Mouse (Mus musculus): ENCODE results near the gene Mafg.
"Not testable (repeated sequence)": the region's sequence is repeated elsewhere in the genome, so short reads cannot be mapped to it uniquely, and the experiment has no call there.

Mafg gene

GRCm38 (mm10) chr11:120583937-120584336, 49.5 kb downstream of the Mafg start:
- DNase-seq = no peak

GRCm38 (mm10) chr11:120582982-120583293, 50.5 kb downstream of the Mafg start:
- not testable (repeated sequence) for DNase-seq

GRCm38 (mm10) chr11:120582268-120582981, 51.0 kb downstream of the Mafg start:
- DNase-seq = no peak

GRCm38 (mm10) chr11:120581490-120582267, 51.7 kb downstream of the Mafg start, which contains the start of gene Arhgdia:
TSS of gene Arhgdia (minus strand) at chr11:120581624.
- peak; percentile 86 for DNase-seq

- peak; percentile 31 for DNase-seq
Observed at GRCm38 (mm10) chr11:120580871-120581331, 52.5 kb downstream of the Mafg start.

- peak; percentile 35 for DNase-seq
Observed at GRCm38 (mm10) chr11:120580190-120580589, 53.2 kb downstream of the Mafg start.

- DNase-seq = peak; percentile 44
Observed at GRCm38 (mm10) chr11:120579316-120580107, 53.9 kb downstream of the Mafg start.

GRCm38 (mm10) chr11:120578694-120579243, 54.6 kb downstream of the Mafg start:
- no peak for DNase-seq

- no peak for DNase-seq
Observed at GRCm38 (mm10) chr11:120578024-120578693, 55.2 kb downstream of the Mafg start.

- DNase-seq = no peak
Observed at GRCm38 (mm10) chr11:120577211-120578023, 56.0 kb downstream of the Mafg start.

- DNase-seq = no peak
Observed at GRCm38 (mm10) chr11:120576365-120576981, 56.9 kb downstream of the Mafg start.

GRCm38 (mm10) chr11:120575940-120576339, 57.5 kb downstream of the Mafg start:
- DNase-seq = no peak

All from layer of hippocampus, adult 9-11 months (tissue).